Mouse (Mus musculus) stomach, postnatal 0 days (tissue): ENCODE measurements at regions not wholly inside any gene's neighbourhood (a gene's known extent, or its start where the extent isn't known, plus 50 kb on each side); places are given as distances from the start of the nearest gene placed in this dataset.

Experiments
- CTCF ChIP-seq: IDR thresholded peaks from 2 replicates; pipeline ENCODE4 v1.5.1; 2016; ENCODE audit warnings: antibody characterized with exemption, low read depth, mild to moderate bottlenecking, moderate library complexity
- EP300 ChIP-seq: optimal IDR thresholded peaks from 2 replicates; pipeline ENCODE3; 2016; ENCODE audit warnings: antibody characterized with exemption

- TF ChIP-seq CTCF (no peak), EP300 (no peak)
Measured at GRCm38 (mm10) chr9:46406606-46407005, 86.8 kb upstream of the 4931429L15Rik start.
